Mouse (Mus musculus) ES-E14 (cell line): ENCODE measurements around the gene Raly.

Experiments used
- CHD2 ChIP-seq: IDR thresholded peaks from 2 replicates; pipeline ENCODE4 v1.6.1; 2014; ENCODE audit warnings: mild to moderate bottlenecking, low read depth, low read length, inconsistent platforms
- HCFC1 ChIP-seq: IDR thresholded peaks from 2 replicates; pipeline ENCODE4 v1.6.1; 2012; ENCODE audit warnings: low read length, inconsistent platforms, borderline replicate concordance; ENCODE audit not compliant: insufficient read depth
- MAFK ChIP-seq: IDR thresholded peaks from 2 replicates; pipeline ENCODE4 v1.6.1; 2014; ENCODE audit warnings: mild to moderate bottlenecking, low read depth, low read length, inconsistent platforms; ENCODE audit not compliant: insufficient read depth
- ZC3H11A ChIP-seq: IDR thresholded peaks from 2 replicates; pipeline ENCODE4 v1.6.1; 2012; ENCODE audit warnings: low read depth, mild to moderate bottlenecking, inconsistent platforms, low read length, borderline replicate concordance

- no peak for TF ChIP-seq MAFK
- no peak for TF ChIP-seq HCFC1
- no peak for TF ChIP-seq CHD2
- no peak for TF ChIP-seq ZC3H11A
Measured at GRCm38 (mm10) chr2:154767051-154767450, 23.8 kb upstream of the Raly start.
